Mouse (Mus musculus) adrenal gland, postnatal 14 days (tissue): ENCODE results near the gene Auts2. TPM values are rescaled to one million over a fixed set of nuclear protein-coding genes. Genes with fewer than 3 reads are reported as not detected.

Source experiments
- DNase-seq: peaks from one replicate; pipeline ENCODE4 v3.0.0; 2021; ENCODE audit warnings: mixed read lengths
- total RNA-seq: library from RNA; stranded (reverse); gene quantifications from 2 replicates; pipeline ENCODE4 v1.2.3, GENCODE M21; 2021

Gene Auts2
- total RNA-seq, 1 experiment from 2014 or later: 38.2 TPM

DNA sequence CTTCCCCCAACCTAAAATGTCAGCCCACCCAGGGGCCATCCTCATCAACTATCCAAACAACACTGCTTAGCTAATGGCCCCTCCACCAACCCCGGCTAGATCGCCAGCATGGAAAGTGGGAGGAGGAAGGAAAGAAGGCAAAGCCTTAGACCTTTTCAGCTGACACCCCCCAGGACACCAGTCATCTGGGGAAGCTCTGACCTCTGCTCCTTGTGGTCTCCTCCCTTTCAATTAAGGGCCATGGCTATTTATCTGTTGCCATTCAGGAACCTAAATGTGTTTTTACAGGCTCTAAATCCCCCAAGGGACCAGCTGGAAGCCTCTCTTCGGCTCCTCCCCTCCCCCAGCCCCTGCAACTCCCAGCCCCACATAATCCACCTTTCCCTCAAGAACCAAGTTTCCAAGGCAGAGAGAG is 42.3 kb downstream of the Auts2 start:
- no peak for DNase-seq

DNA sequence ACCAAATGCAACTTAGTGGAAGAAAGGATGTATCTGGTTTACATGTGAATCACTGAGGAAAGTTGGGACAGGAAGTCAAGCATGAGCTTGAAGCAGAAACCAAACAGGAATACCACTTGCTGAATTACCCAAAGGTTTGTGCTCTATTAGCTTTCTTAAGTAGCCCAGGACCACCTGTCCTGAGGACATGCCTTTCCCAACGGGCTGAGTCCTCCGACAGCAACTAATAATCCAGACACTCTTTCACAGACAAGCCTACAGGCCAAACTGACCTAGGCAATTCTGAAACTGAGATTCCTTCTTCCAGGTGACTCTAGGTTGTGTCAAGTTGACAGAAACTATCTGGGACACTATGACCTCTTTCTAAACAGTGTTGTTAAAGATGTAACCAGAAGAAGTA is 44.2 kb downstream of the Auts2 start:
- DNase-seq: no peak

DNA sequence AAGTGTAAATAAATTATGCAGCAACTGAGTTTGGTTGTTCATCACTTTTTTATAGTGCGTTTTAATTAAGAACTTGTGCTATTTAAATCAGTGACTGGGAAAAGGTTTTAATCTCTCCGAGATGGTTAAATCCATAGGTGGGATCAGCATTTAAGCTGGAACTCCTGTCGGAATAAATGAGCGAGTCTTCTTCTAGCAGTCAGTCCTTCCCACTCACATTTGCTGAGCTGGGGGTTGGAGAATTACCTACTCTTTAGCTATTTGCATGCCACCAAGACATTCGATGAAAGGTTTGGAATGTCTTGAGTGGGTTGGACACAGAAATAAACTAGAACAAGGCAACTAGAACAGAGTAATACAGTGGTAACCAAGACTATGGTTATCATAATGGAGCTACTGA is 45.1 kb downstream of the Auts2 start:
- no peak for DNase-seq

DNA sequence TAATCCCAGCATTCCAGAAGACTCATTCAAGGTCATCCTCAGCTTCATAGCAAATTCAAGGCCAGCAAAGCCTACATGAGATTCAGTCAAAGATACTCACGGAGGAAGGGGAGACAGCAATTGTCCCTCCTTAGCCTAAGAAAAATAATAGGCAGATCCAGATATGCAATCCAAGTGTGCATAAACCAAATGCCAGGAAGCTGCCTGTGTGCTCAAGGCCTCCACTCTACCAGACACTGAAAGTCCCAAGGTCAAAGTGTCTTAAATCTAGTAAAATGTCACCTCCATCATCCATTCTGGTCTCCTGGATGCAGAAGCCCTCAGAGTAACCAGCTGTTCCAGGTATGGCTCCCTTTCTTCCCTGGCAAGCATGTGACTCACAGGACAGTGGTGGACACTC is 50.4 kb downstream of the Auts2 start:
- no peak for DNase-seq

DNA sequence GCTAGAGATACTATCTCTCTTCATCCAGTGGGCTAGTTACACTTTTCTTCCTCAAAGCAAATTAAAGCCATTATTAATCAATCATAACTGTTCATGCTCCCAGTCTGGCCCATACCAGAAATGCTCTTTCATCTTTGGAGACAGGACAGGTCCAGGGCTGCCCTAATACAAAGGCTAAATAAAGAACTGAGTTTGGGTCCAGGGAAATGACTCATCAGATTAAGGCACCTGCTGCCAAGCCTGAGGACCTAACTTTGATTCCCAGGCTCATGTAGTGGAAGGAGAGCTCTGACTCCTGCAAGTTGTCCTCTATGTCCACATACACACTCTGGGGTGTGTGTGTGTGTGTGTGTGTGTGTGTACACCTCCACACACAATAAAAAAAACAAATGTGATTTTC is 51.1 kb downstream of the Auts2 start:
- no peak for DNase-seq

DNA sequence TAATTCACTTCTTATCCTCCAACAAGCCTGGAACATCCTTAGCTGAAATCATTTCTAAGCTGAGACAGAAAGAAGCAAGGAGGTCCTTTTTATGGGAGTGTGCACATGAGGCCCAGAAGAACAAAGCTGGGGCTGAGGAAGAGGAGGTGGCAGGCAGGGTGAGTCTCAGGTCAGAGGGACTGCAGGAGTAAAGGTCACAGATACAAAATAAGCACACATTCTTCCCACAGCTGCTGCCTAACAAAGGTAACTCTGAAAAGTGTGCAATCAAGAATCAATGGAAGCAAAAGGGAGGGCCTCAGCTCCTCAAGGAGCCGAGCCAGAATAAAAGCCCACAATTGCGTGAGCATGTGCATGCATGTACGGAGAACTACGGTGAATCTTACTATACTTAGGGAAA is 51.6 kb downstream of the Auts2 start:
- no peak for DNase-seq

DNA sequence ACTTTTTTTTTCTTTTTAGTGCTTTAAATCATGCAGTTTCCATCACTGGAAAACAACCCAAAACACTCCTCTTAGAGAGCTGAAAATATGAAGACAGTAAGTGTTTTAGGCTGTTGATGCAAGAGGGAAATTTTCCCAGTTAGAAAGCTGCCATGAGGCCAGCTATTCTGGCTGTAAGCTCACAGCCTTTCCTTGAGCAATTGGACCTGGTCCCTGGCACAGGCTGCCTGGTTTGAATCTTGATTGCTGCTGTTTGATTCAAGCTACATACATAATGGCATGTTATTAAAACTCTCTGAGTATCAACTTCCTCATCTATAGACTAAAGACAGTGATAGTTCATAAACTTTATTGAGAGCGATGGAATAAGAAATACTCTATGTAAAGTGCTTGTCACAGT is 52.8 kb downstream of the Auts2 start:
- DNase-seq: peak; percentile 46

DNA sequence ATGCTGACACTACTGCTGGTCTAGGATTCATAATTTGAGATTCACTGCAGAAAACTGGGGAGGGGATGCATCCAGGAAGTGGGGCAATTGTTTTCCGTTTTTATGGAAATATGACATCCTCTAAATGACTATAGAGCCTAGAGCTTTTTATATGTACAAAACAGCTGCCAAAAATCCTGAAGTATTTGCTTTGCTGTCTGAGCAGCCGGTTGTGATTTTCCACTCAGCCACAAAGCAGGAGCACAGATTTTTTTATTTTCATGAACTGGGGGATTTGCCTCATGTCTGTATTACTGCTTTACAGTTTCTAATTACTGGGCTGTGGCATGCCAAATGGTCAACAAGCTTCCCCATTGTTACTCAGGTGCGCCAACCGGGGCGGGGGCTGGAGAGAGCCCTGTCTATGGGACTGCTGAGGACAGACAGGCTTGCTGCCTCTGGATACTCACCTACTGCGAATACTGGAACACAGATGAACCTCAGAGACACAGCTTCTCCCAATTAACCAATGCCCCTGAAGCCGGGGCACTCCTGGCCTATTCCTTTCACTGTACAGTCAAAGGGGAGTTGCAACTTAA is 53.3 kb downstream of the Auts2 start:
- DNase-seq: no peak

DNA sequence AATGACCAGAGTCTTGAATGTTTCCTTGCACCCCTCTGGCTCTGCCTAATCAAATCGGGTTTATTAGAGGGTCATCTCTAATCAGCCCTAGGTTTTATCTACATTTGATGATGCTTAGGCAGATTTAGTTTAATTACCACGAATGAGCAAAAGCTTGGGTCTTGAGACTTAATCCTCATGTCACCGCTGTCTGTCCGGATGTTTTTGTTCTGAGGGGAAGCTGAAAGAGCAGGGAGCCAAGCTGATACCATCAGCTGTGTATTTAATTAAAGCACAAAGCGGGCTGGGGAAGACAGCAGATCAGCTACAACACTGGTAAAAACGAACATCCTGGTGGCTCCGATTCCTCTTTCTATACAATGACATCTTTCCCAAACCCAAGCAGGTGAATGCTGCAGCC is 56.3 kb downstream of the Auts2 start:
- DNase-seq: no peak

DNA sequence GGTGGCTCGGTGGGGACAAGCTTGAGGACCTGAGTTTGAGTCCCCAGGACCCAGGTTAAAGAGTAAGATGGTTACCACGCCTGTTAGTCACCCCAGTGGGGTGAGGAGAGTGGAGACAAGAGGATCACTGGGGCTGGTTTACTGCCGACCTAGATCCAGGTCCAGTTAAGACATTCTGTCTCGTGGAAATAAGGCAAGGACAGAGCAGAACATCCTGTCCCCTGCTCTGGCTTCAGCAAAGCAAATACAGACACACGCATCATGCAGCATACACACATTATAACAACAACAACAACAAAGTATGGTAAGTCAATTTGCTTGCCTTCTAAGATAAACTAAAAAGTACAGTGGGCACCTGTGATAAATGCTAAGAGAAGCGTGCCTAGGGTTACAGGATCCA is 57.1 kb downstream of the Auts2 start:
- DNase-seq: no peak

DNA sequence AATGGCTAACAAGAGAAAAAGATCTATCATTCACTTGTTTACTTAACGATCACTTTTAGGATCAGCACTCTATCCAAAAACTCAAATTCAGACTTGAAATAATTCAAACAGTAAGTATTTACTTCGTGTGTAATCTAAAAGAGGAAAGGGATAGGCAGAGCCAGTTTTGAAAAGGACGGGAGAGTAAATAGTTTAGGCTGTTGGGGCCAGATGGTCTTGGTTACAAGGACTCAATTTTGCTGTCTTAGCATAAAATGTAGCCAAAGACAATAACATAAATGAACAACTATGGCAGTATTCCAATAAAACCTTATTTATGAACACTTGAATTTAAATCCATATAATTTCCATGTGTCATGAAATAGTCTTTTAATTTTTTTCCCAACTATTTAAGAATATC is 57.7 kb downstream of the Auts2 start:
- no peak for DNase-seq

DNA sequence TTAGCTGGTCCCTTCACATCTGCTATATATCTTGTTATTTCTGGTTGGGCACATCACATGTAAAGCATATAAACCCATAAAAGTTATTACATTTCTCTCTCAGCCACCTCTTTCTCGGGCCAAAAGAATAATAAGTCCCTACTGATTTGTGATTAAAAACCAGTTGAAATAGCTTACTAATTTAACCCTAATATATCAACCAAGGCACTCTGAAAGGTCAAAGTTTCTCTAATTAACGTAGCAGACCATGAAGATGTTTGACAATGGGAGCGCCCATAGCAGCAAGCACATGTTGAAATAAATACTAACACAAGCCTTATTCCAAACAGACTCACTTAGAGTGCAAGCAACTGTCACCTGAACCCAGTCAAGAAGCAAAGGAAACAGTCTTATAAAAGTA is 61.7 kb downstream of the Auts2 start:
- no peak for DNase-seq

DNA sequence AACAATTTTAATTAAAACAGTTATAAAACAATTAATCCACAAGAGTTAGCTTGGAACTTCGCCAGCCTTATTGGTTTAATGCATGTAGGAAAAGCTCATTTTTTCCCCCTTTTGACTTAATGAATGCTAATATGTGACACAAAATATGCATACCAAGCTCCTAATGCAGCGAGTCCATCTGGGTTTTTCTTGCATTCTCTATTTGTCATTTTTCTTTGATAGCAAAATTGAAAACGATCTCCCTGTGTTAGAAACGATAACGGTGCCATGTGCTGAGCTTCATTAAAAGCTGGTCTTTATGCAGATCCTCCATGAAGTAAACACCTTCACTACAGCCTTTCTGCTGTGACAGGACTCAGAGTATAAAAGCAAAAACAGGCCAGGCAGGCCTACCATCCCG is 62.7 kb downstream of the Auts2 start:
- DNase-seq: no peak

DNA sequence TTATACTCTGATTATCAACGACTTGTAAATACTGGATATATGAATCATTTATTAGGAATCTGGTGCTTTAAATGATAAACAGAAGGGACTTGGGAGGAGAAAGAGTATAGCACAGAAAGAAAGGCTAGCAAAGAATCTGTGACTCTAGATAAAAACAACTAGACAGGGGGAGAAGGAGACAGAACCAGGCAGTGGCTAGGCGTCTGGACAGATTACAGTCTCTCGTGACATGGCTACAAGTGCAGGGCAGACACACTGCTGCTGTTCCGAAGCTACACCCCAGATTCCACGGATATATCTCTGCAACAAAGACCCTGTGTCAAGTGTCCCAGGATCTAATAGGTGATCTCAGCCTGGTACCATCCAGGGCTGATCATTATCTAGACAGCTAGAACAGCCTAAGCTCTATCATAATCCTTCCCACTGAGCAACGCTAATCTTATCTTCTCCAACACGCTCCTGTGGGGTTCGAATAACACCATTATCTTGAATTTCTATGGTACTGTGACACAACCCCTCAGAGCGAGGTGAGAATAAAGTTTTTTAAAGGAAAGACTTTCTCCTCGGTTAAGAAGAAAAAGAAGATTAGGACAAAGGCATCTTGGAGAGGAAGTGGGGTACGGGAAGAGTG is 63.8 kb downstream of the Auts2 start:
- DNase-seq: no peak

DNA sequence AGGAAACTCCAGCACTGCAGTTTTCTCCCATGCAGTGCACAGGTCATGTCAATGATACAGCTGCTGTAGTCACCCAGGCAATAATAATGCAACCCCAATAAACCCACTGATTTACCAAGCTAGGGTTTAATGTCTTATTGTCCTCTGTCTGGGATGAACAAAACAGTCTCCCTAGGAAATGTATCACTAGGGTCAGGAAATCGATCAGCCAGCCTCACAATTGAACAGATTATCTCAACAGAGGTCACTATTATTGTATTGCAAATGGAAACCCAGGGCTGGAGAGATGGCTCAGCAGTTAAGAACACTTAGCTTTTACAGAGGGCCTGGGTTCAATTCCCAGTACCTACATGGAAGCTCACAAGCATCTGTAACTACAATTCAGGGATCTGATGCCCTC is 65.6 kb downstream of the Auts2 start:
- no peak for DNase-seq

DNA sequence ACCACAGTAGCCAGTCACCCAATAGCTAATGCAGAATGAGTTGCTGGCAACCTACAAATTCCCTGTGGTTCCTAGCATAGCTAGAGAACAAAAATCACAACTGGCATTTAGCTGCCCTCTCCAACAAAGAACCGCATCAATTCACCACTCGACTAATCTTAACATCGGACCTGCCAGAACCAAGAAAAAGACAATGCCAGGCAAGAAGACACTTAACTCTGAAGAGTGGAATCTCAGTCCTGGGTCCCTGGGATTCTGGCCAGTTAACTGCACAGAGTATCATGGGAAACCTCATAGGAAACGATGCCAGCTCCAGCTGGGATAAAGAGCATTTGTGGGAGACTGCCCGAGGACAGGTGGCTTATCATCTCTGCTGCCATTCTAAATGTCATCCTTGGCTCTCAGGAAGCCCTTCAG is 70.2 kb downstream of the Auts2 start:
- DNase-seq: peak; percentile 24

DNA sequence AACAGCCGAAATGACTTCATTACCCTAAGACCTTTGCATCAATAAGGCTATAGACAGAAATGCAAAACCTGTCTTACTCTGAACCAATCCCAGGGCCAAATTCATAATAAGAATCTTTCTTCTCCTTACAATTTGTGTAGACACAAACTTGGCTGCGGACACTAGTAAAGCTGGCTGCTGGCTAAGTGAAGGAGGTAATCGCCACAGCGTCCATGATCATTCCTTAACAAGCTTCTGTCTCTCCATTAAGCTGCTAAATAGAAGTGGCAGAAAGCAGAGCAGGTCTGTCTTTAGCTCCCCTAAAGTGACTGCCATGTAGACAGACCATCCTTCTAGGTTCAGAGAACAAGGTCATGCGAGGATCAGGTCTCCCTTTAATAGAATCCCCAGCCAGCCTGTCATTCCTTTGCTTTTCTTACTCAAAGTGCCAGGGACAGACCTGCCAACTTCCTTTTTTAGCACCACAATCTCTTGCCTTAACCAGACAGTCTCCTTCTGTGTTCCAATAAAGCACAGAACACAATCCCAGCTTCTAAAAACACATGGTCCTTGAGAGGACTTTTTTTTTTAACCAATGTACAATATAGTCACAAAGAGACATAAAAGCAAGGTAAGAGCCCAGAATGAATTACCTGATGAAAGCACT is 70.8 kb downstream of the Auts2 start:
- no peak for DNase-seq

DNA sequence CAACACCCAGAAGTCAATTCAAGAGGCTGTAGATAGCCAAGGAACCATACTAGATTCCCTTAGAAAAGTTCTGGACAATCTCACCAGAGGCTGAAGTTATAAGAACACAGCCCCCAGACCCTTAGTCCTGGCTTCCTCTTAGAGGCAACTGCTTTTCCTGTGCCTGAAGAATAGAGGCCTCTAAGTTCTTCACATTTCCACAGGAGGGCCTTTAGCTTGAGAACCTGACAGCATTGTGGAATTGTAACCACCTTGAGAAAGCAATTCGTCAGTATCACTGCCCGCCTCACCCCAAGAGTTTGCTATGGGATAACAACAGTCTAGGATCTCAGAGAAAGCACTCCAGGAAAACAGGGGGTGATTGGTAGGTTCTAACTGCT is 75.8 kb downstream of the Auts2 start:
- no peak for DNase-seq

DNA sequence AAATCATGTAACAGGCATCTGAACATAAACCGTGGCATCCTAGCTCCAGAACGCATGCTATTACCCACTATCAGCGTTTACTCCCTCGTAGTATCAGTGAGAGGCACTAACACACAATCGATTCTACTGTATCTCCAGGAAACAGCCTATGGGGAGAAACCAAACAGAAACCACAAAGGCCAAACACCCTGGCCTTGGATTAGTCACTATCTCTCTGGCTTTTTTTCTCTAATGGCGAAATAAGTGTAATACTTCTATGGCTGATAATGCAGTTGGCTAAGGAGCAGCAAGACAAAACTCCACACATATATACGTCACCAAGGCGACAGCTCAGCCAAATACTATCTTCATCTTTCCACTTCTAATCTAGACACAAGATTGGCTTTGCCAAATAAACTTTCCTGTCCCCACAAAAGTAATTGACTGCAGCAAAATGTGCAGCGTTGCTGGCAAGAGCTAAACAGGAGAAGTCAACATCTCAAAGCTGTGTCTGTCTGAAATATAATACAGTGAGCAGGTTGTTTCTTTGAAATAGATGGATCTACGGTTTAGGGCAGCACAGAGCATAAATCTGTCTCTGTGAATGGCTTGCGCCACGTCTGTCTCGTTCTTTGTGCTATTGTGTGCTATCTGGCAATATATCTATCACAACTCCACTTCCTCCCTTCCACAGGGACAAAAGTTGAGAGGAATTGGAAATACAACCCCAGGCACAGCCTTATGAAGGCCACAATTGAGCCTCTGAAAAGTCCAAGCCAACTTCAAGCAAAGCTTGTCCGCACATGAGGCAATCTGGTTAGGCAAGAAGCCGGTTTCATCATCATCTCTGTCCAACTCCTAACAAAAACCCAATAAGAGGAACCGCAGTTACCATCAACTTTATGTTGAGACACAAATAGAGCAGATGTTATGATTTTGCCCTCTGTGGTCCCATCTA is 76.4 kb downstream of the Auts2 start:
- DNase-seq: peak; percentile 73

DNA sequence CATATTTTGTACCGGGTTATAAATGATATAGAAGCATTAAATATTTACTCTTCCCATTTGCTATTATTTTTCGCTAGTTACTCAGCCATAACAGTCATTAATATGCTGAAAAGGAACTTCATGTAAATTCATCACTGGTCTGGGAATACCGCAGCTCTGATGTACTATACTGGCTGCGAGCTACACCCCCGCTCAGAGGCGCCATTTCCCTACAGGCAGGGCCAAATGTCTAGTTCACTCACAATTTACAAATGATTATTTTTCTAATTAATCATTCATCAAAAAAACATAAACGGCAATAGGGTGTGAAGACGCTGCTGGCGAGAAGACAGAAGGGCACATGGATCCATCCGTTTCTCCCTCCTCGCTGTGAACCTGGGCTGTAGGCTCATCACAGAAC is 80.6 kb downstream of the Auts2 start:
- no peak for DNase-seq

DNA sequence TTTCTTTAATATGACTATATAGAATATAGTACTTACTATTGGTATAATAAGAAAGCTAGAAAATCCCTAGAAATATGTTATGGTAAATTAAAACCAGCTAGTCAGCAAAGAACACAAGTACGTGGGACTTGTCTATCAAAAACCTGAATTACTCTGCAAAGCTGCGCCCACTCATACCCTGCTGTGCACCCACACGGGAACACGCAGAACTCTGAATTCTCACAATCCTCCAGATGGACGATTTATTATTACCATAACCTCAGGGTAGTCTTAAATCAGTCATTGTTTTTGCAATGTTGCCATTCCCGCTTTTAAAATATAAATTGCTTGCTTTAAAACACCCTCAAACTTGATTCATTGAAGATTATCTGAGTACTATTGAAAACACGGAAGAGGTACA is 84.6 kb downstream of the Auts2 start:
- no peak for DNase-seq

DNA sequence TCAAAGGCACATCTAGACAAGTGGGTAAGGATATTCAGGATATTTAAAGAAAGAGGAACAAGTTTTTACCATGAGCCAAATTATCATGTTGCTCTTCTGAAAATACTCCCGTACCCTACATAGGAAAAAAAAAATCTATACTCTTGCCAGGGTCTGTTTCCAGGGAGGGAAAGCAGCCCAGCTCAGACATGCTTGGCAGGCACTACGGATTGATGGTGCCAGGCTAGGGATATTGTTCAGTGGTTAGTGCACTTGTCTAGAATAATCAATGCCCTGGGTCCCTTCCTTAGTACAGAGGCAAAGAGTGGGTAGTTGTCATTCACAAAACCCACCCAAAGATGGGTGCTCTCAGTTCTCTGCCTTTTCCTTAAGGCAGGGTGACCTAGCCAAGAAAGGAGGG is 90.8 kb downstream of the Auts2 start:
- no peak for DNase-seq

DNA sequence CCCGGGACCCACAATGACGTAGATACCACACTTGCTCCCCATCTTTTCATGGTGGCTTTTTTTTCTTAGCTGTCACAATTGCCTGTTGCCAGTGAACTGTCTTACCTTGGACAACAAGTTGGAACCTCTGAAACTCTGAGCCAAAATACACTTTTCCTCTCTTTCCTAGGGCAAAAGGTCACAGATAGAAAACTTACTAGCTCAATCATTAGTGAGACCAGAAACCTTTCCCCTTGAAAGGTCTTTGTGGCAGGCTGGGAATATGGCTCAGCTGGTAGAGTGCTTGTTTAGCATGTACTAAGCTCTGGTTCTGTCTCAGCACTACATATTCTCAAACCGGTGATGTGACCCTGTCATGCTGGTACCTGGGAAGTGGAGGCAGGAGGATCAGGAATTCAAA is 93.1 kb downstream of the Auts2 start:
- DNase-seq: no peak
